Mouse (Mus musculus): ENCODE data around the gene Babam2.

The Babam2 gene

DNA sequence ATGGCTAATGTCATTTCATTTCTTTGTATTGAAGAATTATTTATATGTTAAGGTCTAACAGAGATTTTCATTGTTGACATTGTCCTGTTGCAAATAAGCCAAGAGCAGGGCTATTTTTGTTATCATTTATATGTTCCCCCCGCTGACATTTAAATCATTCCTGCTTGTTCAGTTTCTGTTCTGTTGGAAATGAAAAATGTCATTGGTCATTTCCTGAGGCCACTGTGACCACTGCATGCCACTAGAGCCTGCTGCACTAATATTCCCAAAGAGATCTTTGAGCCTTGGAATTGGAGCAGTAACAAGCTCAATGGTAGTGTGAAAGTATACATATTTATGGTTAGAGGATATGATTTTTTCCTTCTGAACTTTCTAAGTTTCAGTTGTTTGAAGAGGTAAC, 118.6 kb downstream of the Babam2 start:
- H3K27me3 ChIP-seq (ENCODE audit: control insufficient read depth, insufficient read depth, low read length, poor library complexity, severe bottlenecking): no peaks in the 10 kb centered on the region
- H3K36me3 ChIP-seq (ENCODE audit: control insufficient read depth, insufficient read depth, low read length, poor library complexity, severe bottlenecking): no peaks in the 10 kb centered on the region
- no peak for DNase-seq (ENCODE audit: low read depth, low spot score)

DNA sequence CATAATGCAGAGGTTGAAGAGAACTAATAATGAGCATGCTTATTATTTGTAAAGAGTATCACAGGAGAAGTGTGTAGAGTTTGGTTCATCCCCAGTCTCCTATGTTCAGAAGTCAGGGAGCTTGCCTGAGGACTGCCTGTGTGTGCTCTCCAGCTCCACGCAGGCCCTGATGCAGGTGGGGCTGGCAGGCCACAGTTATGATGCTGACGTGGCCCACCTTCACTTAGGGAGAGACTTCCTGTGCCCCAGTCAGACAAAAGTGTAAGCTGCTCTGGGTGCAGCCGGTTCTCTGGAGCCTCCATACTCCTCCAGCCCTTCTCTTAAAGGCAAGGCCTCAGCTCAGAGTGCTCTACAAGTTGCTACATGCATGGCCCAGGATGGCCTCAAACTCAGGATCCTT, 123.3 kb downstream of the Babam2 start:
- DNase-seq (ENCODE audit: low read depth, low spot score): no peak
- H3K36me3 ChIP-seq (ENCODE audit: control insufficient read depth, insufficient read depth, low read length, poor library complexity, severe bottlenecking): peaks cover 1% of the 10 kb centered on the region; the same call in 1 of the 2 replicates
- no peaks in the 10 kb centered on the region for H3K27me3 ChIP-seq (ENCODE audit: control insufficient read depth, insufficient read depth, low read length, poor library complexity, severe bottlenecking)

DNA sequence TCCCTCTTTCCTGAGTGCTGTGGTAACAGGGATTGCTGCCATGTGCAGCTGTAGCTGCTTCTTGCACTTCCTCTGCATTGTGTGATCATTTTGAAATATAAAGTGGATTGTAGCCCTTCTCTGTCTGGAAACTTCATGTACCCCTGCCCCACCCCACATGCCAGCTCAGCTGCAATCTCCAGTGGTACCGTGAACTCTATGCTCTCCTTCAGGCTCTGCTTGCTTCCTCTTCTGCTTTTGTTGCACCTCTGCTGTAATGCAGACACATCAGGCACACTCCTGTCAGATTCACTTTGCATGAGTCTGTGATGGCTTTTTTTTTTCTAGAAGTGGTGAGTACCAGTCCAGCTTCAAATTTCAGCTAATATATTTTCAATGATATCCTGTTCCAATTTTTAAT, 123.7 kb downstream of the Babam2 start:
- no peaks in the 10 kb centered on the region for H3K27me3 ChIP-seq (ENCODE audit: control insufficient read depth, insufficient read depth, low read length, poor library complexity, severe bottlenecking)
- DNase-seq (ENCODE audit: low read depth, low spot score): peak; percentile 6
- H3K36me3 ChIP-seq (ENCODE audit: control insufficient read depth, insufficient read depth, low read length, poor library complexity, severe bottlenecking): peaks cover 1% of the 10 kb centered on the region; the same call in 1 of the 2 replicates

DNA sequence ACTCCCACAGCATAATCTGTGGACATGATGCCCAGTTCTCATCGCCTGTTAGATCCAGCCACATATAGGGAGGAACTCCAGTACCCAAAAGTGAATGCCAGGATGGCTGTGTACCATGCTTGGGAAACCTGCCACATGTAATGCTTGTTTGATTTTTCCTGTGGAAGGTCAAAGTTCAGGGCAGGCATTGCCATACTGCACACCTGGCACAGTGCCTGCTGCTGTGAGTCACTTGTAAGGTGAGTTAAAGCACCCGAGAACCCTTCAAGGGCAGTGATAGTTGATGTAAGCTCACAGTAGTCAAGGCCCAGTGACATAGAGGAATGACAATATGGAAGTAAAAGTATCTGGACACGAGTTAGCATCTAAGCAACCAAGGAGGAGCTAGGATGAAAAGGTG, 126.2 kb downstream of the Babam2 start:
- DNase-seq (ENCODE audit: low read depth, low spot score): no peak
- Histone ChIP-seq H3K27me3 (ENCODE audit: control insufficient read depth, insufficient read depth, low read length, poor library complexity, severe bottlenecking) (no peaks in the 10 kb centered on the region), H3K36me3 (ENCODE audit: control insufficient read depth, insufficient read depth, low read length, poor library complexity, severe bottlenecking) (peaks cover 1% of the 10 kb centered on the region; the same call in 1 of the 2 replicates)

DNA sequence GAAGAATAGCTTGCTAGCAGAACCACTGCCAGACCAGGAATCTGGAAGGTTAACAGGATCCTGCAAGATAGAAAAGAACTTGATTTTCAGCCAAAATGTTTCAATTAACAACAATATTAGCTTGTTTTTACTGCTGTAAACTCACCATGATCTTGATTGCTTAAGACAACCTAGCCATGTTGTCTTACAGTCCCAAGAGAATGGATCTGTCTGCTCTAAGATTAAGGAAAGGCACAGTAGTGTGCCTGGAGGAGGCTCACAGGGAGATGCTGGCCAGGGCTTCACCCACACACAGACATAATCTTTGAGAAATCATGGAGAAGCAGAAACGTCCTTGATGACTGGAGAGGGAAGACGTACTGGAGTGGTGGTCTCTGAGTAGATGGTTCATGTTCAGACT, 126.6 kb downstream of the Babam2 start:
- H3K36me3 ChIP-seq (ENCODE audit: control insufficient read depth, insufficient read depth, low read length, poor library complexity, severe bottlenecking): peaks cover 1% of the 10 kb centered on the region; the same call in 1 of the 2 replicates
- no peak for DNase-seq (ENCODE audit: low read depth, low spot score)
- H3K27me3 ChIP-seq (ENCODE audit: control insufficient read depth, insufficient read depth, low read length, poor library complexity, severe bottlenecking): no peaks in the 10 kb centered on the region

DNA sequence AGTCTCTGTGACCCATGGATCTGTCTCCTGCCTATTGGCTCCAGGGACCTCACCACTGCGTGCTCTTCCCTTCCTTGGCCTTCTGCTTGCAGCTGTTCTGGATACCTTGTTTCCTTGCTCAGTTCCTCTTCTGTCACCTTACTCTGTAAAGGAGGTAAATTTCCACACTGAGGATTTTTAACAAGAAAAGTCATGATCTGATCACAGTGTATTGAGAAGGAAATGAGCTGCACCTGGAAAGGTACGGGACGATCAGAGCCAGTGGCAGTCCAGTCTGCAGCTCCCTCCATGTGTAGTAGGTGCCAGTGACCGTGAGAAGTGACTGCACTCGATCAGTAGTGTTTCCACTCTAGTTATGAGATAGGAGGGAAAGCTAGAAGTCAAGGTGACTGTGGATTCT, 129.8 kb downstream of the Babam2 start:
- no peak for DNase-seq (ENCODE audit: low read depth, low spot score)
- Histone ChIP-seq H3K27me3 (ENCODE audit: control insufficient read depth, insufficient read depth, low read length, poor library complexity, severe bottlenecking) (no peaks in the 10 kb centered on the region), H3K36me3 (ENCODE audit: control insufficient read depth, insufficient read depth, low read length, poor library complexity, severe bottlenecking) (peaks cover 1% of the 10 kb centered on the region; the same call in 1 of the 2 replicates)

DNA sequence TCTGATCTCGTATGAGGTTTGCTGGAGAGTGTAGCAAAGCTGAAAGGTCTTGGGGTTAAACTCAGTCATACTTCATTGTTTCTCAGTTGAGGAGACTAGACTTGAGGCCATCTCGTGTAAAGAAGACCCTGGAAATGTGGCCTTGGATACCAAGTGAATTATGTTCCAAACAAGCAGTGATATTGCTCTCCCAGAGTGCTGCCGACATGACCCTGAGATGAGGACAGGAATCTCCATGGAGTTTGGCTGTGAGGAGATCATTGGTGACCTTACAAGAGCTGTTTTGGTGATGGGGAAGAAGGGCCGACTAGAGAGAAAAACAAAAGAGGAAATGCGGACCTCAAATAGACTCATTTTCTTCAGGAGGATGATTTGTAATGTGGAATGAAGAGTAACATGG, 130.4 kb downstream of the Babam2 start:
- no peaks in the 10 kb centered on the region for H3K36me3 ChIP-seq (ENCODE audit: control insufficient read depth, insufficient read depth, low read length, poor library complexity, severe bottlenecking)
- DNase-seq (ENCODE audit: low read depth, low spot score): no peak
- no peaks in the 10 kb centered on the region for H3K27me3 ChIP-seq (ENCODE audit: control insufficient read depth, insufficient read depth, low read length, poor library complexity, severe bottlenecking)

DNA sequence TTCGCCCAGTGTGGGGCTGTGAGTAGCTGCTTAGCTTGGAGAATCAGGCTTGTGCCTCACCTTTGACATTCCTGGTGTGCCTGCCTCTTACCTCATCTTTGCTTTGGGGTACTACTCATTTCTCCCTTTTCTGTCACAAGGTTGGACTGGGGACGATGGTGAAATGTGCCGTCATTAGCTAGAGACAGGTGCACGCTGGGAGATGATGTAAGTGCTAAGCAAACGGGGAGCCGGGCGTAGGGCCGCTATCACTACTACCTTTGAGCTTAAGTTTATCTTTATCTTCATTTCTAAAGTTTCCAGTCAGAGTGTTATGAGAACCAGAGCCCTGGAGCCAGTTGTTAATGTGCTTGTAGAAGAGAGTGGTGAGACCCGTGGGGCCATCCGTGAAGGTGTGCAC, 131.3 kb downstream of the Babam2 start:
- Histone ChIP-seq H3K27me3 (ENCODE audit: control insufficient read depth, insufficient read depth, low read length, poor library complexity, severe bottlenecking) (no peaks in the 10 kb centered on the region), H3K36me3 (ENCODE audit: control insufficient read depth, insufficient read depth, low read length, poor library complexity, severe bottlenecking) (no peaks in the 10 kb centered on the region)
- no peak for DNase-seq (ENCODE audit: low read depth, low spot score)

DNA sequence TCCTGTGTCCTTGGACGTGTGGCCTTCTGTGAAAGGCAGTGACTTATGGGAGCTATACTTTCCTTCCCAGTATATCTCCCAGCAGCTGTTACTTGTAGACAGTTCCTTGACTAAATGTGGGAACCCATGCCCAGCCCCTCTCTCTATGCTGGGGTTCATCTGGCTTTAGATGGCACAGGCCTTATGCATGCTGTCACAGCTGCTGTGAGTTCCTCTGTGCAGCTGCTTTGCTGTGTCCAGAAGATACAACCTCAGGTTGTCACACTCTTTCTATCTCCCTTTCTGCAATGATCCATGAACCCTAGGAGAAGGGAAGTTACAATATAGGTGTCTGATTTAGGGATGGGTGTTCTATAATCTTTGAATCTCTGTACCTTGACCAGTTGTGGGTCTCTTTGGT, 132.1 kb downstream of the Babam2 start:
- Histone ChIP-seq H3K36me3 (ENCODE audit: control insufficient read depth, insufficient read depth, low read length, poor library complexity, severe bottlenecking) (no peaks in the 10 kb centered on the region), H3K27me3 (ENCODE audit: control insufficient read depth, insufficient read depth, low read length, poor library complexity, severe bottlenecking) (no peaks in the 10 kb centered on the region)
- DNase-seq (ENCODE audit: low read depth, low spot score): no peak

DNA sequence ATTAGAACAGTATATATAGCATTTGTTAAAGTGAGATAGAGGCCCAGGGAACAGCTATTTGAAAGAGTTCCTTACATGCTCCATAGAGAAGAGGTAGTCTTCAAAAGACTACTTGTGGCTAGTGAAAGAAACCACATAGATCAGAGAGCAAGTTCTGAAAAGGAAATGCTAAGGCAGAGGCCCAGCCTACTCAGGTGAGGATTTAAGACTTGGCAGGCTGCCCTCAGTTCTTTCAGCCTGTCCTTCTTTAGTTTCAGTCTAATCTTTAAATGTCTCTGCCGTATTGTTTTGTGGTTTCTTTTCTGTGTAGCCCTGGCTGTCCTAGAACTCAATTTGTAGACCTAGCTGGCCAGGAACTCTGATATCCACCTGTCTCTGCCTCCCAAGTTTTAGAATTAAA, 134.1 kb downstream of the Babam2 start:
- no peaks in the 10 kb centered on the region for H3K36me3 ChIP-seq (ENCODE audit: control insufficient read depth, insufficient read depth, low read length, poor library complexity, severe bottlenecking)
- no peaks in the 10 kb centered on the region for H3K27me3 ChIP-seq (ENCODE audit: control insufficient read depth, insufficient read depth, low read length, poor library complexity, severe bottlenecking)
- peak; percentile 28 for DNase-seq (ENCODE audit: low read depth, low spot score)

DNA sequence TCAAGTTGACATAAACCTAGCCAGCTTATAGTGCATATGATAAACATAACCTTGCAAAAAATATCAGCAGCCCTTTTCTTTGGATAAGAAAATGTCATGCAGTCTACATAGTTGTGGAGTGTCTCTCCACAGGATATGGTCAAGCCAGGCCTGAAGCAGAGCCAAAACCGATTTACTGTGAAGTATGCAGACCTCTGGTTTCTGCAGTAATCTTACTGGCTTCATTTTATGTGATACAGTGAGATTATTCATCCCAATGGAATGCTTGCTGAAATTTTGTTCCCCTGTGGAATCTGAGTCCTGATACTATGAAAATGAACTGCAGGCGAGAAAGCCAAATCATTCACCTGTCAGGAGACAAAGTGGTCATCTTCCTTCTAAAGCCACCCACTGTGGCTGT, 138.2 kb downstream of the Babam2 start:
- no peak for DNase-seq (ENCODE audit: low read depth, low spot score)
- H3K36me3 ChIP-seq (ENCODE audit: control insufficient read depth, insufficient read depth, low read length, poor library complexity, severe bottlenecking): no peaks in the 10 kb centered on the region
- H3K27me3 ChIP-seq (ENCODE audit: control insufficient read depth, insufficient read depth, low read length, poor library complexity, severe bottlenecking): no peaks in the 10 kb centered on the region

DNA sequence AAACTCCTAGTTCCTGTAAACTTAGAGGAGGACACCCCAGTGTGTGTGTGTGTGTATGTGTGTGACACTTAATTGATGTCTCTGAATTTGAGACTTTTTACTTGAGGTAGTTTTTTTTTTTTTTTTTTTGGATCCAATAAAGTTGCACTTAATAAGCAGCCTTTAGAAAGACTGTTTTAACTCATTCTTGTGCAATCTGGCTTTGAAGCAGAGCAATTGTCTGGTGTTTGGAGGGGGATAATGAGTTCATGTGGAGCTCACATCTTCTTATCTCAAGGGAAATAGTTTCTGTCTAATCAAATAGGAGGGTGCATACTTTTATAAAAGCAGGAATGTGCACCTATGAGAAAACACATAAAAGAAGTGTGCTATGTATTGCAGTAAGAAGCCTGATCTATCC, 142.5 kb downstream of the Babam2 start:
- no peak for DNase-seq (ENCODE audit: low read depth, low spot score)
- Histone ChIP-seq H3K27me3 (ENCODE audit: control insufficient read depth, insufficient read depth, low read length, poor library complexity, severe bottlenecking) (no peaks in the 10 kb centered on the region), H3K36me3 (ENCODE audit: control insufficient read depth, insufficient read depth, low read length, poor library complexity, severe bottlenecking) (no peaks in the 10 kb centered on the region)

DNA sequence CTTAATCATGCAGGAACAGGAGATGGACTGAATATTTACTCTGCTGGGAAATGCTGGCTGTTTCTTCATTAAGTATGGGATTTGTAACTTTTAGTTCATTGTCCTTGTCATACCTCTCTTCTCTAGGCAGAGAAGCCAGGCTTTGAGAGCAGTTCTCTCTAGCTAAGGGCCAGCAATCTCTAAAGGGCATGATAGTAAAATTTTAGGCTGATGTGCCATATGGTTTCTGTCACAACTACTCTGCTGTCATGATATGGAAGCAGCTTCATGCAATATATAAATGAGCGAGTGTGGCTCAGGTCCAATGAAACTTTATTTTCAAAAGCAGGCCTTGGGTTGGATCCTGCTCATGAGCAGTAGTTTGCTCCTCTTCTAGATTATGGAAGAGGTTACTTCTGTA, 142.9 kb downstream of the Babam2 start:
- H3K27me3 ChIP-seq (ENCODE audit: control insufficient read depth, insufficient read depth, low read length, poor library complexity, severe bottlenecking): no peaks in the 10 kb centered on the region
- no peak for DNase-seq (ENCODE audit: low read depth, low spot score)

DNA sequence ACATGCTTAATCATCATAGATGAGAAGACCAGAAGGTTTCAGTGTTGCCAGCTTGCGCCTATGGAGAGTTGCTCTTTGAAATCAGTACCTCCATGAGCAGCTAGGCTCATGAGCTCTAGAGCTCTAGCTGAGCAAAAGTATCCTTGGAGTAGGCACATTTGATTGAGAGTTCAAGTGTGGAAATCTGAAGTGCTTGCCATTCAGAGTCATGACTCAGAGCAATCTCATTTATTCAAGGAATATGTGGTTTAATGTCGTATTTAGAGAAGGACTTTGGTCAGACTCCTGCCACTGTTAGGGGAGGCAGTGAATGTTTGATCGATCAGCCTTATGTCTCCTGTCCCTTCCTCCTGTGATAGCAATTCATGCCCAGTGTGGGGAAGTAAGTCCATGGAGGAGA, 147.4 kb downstream of the Babam2 start:
- no peaks in the 10 kb centered on the region for H3K27me3 ChIP-seq (ENCODE audit: control insufficient read depth, insufficient read depth, low read length, poor library complexity, severe bottlenecking)
- DNase-seq (ENCODE audit: low read depth, low spot score): no peak

More for the DNA sequence above, 142.9 kb downstream of the Babam2 start:
- H3K36me3 ChIP-seq (ENCODE audit: control insufficient read depth, insufficient read depth, low read length, poor library complexity, severe bottlenecking): no peaks in the 10 kb centered on the region

DNA sequence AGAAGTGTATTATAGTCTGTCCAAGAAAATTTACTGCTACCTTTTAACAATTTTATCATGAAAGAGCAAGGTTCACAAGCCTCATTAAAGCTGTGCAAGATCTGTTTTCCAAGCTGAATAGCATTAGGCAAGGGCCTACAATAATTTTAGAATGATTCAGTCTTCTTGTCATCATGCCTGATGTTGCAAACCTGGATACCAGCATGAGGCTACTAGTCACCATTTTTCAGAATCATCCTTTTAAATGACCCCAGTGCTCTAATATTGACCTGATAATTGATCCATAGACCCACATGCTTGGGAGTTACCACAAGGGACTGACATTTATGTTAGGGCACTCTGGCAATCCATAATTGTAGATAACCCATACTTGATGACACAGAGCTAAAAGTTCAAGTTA, 149.5 kb downstream of the Babam2 start:
- Histone ChIP-seq H3K36me3 (ENCODE audit: control insufficient read depth, insufficient read depth, low read length, poor library complexity, severe bottlenecking) (no peaks in the 10 kb centered on the region), H3K27me3 (ENCODE audit: control insufficient read depth, insufficient read depth, low read length, poor library complexity, severe bottlenecking) (no peaks in the 10 kb centered on the region)
- no peak for DNase-seq (ENCODE audit: low read depth, low spot score)

More for the DNA sequence above, 147.4 kb downstream of the Babam2 start:
- H3K36me3 ChIP-seq (ENCODE audit: control insufficient read depth, insufficient read depth, low read length, poor library complexity, severe bottlenecking): no peaks in the 10 kb centered on the region

DNA sequence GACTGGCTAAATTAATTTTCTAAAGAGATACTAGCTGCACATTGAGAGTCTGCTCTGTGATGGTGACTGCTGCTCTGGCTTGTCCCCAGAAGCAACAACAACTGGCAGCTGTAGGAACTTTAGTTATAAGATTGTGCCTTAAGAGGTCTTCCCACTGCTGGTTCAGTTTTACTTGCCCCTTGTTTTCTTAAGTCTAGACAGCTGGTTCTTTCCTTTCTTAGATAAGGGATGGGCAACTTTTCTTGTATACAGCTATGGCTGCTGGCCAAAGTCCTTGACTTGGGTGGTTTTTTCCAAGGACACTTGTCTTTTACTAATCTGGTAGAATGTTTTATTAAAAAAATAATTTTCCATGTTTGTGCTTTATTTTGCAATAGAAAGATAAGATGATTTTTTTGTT, 151.5 kb downstream of the Babam2 start:
- Histone ChIP-seq H3K27me3 (ENCODE audit: control insufficient read depth, insufficient read depth, low read length, poor library complexity, severe bottlenecking) (no peaks in the 10 kb centered on the region), H3K36me3 (ENCODE audit: control insufficient read depth, insufficient read depth, low read length, poor library complexity, severe bottlenecking) (no peaks in the 10 kb centered on the region)
- no peak for DNase-seq (ENCODE audit: low read depth, low spot score)
